Mouse (Mus musculus): Measurements from ENCODE around the gene Pofut2. TPM values are rescaled to one million over a fixed set of nuclear protein-coding genes. Genes with fewer than 3 reads are reported as not detected.

Gene Pofut2
- polyA plus RNA-seq, 1 experiment: 30.4 TPM

DNA sequence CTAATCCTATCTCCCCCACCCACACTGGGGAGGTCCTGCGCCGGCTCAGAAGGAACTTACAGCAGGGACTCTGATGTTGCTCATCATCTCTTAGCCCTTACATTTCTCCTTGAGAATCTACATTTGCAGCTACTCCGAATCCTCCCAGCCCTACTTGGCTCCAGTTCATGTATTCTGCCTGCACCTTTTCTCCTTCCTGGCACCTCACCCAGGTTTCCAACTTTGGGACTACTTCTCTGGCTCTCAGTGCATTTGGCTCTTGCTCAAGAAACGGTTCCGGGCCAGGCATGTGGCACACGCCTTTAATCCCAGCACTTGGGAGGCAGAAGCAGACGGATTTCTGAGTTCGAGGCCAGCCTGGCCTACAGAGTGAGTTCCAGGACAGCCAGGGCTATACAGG, 28.6 kb downstream of the Pofut2 start:
- Histone ChIP-seq H3K4me1 (ENCODE audit: control insufficient read depth, insufficient read depth, insufficient read length, low read length) (no peaks in the 10 kb centered on the region), H3K4me3 (ENCODE audit: low read depth, low read length) (no peak overlapping the region), H3K36me3 (ENCODE audit: control insufficient read depth, insufficient read depth, low read length) (no peaks in the 10 kb centered on the region), H3K27ac (ENCODE audit: insufficient read depth, low read depth, low read length) (no peak overlapping the region), H3K27me3 (ENCODE audit: control insufficient read depth, insufficient read depth, low read length) (no peaks in the 10 kb centered on the region)
- TF ChIP-seq POLR2A (IDR thresholded peaks at IDR 0.05; ENCODE audit: low read depth, low read length): no peak
- no peak for TF ChIP-seq CTCF (IDR thresholded peaks at IDR 0.05; ENCODE audit: extremely low read depth, insufficient read length, insufficient replicate concordance, low read depth, low read length)
- 72% methylated on average over 8 of the region's 8 CpGs for WGBS

DNA sequence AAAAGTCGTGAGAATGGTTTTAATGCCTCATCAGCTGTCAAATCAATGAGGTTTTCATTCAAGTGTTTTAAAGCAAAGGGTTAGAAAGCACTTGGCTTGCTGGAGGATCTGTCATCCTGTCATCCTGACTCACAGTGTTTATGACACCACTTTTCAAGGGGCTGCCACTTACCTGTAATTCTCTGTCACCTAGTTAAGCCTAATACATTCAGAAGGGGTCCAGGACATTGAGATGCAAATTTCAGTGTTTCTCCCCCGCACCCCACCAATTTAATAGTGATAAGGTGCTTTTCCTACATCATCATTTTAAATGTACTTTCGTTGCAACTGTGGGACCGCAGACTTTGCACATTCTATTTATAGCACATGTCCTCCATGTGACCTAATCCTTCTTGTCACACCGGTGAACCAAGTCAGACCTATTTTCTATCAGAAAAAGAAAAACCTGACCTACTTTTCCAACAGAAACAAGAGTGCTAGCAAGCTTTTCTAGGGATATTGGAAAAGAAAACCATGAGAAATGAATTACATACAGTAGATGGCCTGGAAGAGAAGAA, 29.7 kb downstream of the Pofut2 start:
- 20% methylated on average over 5 of the region's 5 CpGs for WGBS
- Histone ChIP-seq H3K27me3 (ENCODE audit: control insufficient read depth, insufficient read depth, low read length) (no peaks in the 10 kb centered on the region), H3K36me3 (ENCODE audit: control insufficient read depth, insufficient read depth, low read length) (no peaks in the 10 kb centered on the region), H3K4me3 (ENCODE audit: low read depth, low read length) (no peak overlapping the region), H3K27ac (ENCODE audit: insufficient read depth, low read depth, low read length) (no peak overlapping the region), H3K4me1 (ENCODE audit: control insufficient read depth, insufficient read depth, insufficient read length, low read length) (no peaks in the 10 kb centered on the region)
- no peak for TF ChIP-seq CTCF (IDR thresholded peaks at IDR 0.05; ENCODE audit: extremely low read depth, insufficient read length, insufficient replicate concordance, low read depth, low read length)
- no peak for TF ChIP-seq POLR2A (IDR thresholded peaks at IDR 0.05; ENCODE audit: low read depth, low read length)

DNA sequence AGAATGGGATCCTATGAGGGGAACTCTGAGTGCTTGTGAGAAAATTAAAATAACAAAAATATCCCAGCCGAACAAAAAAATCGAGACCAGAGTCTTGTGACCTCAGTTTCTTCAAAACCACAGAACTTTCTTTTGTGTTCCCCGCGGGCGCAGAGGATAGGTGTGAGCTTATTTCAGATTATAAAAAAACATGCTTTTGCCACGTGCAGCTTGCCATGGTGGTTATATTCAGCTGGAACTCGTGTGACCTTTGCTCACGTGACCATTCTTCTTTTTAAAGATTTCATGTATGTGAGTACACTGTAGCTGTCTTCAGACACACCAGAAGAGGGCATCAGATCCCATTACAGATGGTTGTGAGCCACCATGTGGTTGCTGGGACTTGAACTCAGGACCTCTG, 30.5 kb downstream of the Pofut2 start:
- 70% methylated on average over 8 of the region's 8 CpGs for WGBS
- Histone ChIP-seq H3K4me1 (ENCODE audit: control insufficient read depth, insufficient read depth, insufficient read length, low read length) (no peaks in the 10 kb centered on the region), H3K27ac (ENCODE audit: insufficient read depth, low read depth, low read length) (no peak overlapping the region), H3K4me3 (ENCODE audit: low read depth, low read length) (no peak overlapping the region), H3K27me3 (ENCODE audit: control insufficient read depth, insufficient read depth, low read length) (no peaks in the 10 kb centered on the region), H3K36me3 (ENCODE audit: control insufficient read depth, insufficient read depth, low read length) (no peaks in the 10 kb centered on the region)
- TF ChIP-seq POLR2A (IDR thresholded peaks at IDR 0.05; ENCODE audit: low read depth, low read length): no peak
- TF ChIP-seq CTCF (IDR thresholded peaks at IDR 0.05; ENCODE audit: extremely low read depth, insufficient read length, insufficient replicate concordance, low read depth, low read length): no peak

DNA sequence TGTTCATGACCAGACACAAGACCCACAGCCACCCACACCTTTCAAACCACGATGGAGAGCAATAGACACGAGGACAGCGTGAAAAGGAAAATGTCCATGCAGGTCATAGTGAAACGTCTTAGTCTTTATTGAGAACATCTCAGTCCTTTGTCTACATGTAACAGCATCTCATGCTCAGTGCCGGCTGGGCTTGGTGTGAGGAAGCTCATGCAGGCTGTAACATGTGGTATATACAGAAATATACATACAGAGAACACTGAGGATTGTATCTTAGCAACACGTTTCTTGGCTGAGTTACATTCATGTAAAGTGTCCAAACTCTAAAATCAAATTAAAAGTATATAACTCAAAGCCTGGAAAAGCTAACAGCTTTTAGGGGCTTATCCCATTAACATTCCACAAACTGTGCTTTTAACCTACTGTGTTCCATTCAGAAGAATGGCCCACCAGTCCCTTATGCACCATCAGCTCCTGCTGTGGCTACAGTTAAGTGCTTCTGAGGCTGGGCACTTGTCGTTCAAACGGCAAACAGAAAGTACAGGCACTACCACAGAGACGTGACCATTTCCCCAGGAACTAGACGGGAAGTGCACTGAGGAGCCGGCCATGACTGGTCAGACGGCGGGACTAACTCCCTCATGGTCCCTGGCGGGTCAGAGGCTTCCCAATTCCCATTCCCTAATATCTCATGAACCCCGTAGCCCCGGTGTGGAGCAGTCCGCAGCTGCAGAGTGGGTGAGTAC, 31.8 kb downstream of the Pofut2 start:
- Histone ChIP-seq H3K27ac (ENCODE audit: insufficient read depth, low read depth, low read length) (no peak overlapping the region), H3K4me1 (ENCODE audit: control insufficient read depth, insufficient read depth, insufficient read length, low read length) (no peaks in the 10 kb centered on the region), H3K27me3 (ENCODE audit: control insufficient read depth, insufficient read depth, low read length) (no peaks in the 10 kb centered on the region), H3K4me3 (ENCODE audit: low read depth, low read length) (no peak overlapping the region), H3K36me3 (ENCODE audit: control insufficient read depth, insufficient read depth, low read length) (no peaks in the 10 kb centered on the region)
- 71% methylated on average over 17 of the region's 17 CpGs for WGBS
- no peak for TF ChIP-seq CTCF (IDR thresholded peaks at IDR 0.05; ENCODE audit: extremely low read depth, insufficient read length, insufficient replicate concordance, low read depth, low read length)
- no peak for TF ChIP-seq POLR2A (IDR thresholded peaks at IDR 0.05; ENCODE audit: low read depth, low read length)

DNA sequence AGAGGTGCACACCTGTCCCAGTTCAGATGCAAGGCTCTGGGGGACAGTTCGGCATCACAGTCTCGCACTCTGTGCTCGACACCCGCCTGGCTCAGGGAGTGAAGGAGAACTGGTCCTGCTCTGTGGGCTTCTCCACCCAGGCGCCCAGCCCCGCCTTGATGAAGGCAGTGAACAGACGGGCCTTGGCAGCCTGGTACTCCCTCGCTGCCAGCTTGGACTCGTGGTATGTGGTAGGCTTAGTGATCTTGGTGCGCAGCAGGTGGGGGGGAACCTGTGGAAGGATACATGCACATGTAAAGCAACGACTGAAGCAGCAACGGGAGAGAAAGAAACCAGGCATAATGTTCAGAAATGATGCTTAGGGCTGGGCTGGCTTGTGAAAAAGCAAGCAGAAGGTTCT, 35.7 kb downstream of the Pofut2 start:
- Histone ChIP-seq H3K4me3 (ENCODE audit: low read depth, low read length) (no peak overlapping the region), H3K27me3 (ENCODE audit: control insufficient read depth, insufficient read depth, low read length) (no peaks in the 10 kb centered on the region), H3K4me1 (ENCODE audit: control insufficient read depth, insufficient read depth, insufficient read length, low read length) (no peaks in the 10 kb centered on the region), H3K27ac (ENCODE audit: insufficient read depth, low read depth, low read length) (no peak overlapping the region), H3K36me3 (ENCODE audit: control insufficient read depth, insufficient read depth, low read length) (no peaks in the 10 kb centered on the region)
- 77% methylated on average over 12 of the region's 12 CpGs for WGBS
- TF ChIP-seq CTCF (IDR thresholded peaks at IDR 0.05; ENCODE audit: extremely low read depth, insufficient read length, insufficient replicate concordance, low read depth, low read length): no peak
- no peak for TF ChIP-seq POLR2A (IDR thresholded peaks at IDR 0.05; ENCODE audit: low read depth, low read length)

DNA sequence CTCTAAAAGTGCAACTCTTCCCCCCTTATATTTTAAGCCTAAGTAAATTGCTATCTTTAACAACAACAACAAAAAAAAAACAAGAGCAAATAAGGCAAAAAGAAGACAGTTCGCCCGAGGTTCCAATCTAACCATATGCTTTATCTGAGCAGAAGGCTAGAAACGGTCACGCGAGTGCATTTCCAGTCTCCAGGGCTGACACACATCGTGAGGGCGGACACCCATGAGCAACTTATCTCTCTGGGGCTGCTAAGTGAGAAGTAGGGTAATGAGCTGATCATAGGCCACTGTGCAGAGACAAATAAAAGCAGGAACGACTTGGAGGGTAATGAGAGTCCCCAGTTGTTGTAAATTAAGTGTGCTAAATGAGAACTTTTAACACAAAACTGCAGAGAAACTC, 39.6 kb downstream of the Pofut2 start:
- WGBS: 71% methylated on average over 8 of the region's 8 CpGs
- TF ChIP-seq CTCF (IDR thresholded peaks at IDR 0.05; ENCODE audit: extremely low read depth, insufficient read length, insufficient replicate concordance, low read depth, low read length): no peak
- no peak for TF ChIP-seq POLR2A (IDR thresholded peaks at IDR 0.05; ENCODE audit: low read depth, low read length)
- H3K36me3 ChIP-seq (ENCODE audit: control insufficient read depth, insufficient read depth, low read length): no peaks in the 10 kb centered on the region
- no peak overlapping the region for H3K27ac ChIP-seq (ENCODE audit: insufficient read depth, low read depth, low read length)
- no peak overlapping the region for H3K4me3 ChIP-seq (ENCODE audit: low read depth, low read length)
- no peaks in the 10 kb centered on the region for H3K27me3 ChIP-seq (ENCODE audit: control insufficient read depth, insufficient read depth, low read length)
- no peaks in the 10 kb centered on the region for H3K4me1 ChIP-seq (ENCODE audit: control insufficient read depth, insufficient read depth, insufficient read length, low read length)

DNA sequence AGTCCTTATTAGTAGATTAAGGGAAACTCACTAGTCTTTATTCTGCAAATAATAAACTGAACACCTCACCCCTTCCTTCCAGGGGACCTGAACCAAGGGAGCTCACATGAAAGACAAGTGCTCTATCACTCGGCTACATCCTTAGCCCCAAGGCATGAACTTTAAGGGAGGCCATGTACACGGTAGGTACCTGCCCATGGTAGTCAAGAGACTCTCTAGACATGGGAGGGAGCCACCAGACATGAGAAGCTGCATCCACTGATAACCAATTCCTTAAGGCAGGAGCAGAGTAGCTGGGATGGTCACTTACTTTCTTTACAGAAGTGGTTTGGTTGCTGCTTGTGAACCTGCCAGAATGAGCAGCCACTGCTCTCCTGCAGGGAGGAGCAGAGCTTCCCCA, 40.2 kb downstream of the Pofut2 start:
- TF ChIP-seq POLR2A (IDR thresholded peaks at IDR 0.05; ENCODE audit: low read depth, low read length) (no peak), CTCF (IDR thresholded peaks at IDR 0.05; ENCODE audit: extremely low read depth, insufficient read length, insufficient replicate concordance, low read depth, low read length) (no peak)
- no peak overlapping the region for H3K4me3 ChIP-seq (ENCODE audit: low read depth, low read length)
- H3K27me3 ChIP-seq (ENCODE audit: control insufficient read depth, insufficient read depth, low read length): no peaks in the 10 kb centered on the region
- WGBS: 77% methylated on average over 2 of the region's 2 CpGs
- no peaks in the 10 kb centered on the region for H3K4me1 ChIP-seq (ENCODE audit: control insufficient read depth, insufficient read depth, insufficient read length, low read length)
- H3K27ac ChIP-seq (ENCODE audit: insufficient read depth, low read depth, low read length): no peak overlapping the region
- H3K36me3 ChIP-seq (ENCODE audit: control insufficient read depth, insufficient read depth, low read length): no peaks in the 10 kb centered on the region

Measured in small intestine, adult 2 months (tissue).